Mouse (Mus musculus): ENCODE data around the gene Adgre5. TPM values are rescaled to one million over a fixed set of nuclear protein-coding genes. Genes with fewer than 3 reads are reported as not detected.

The Adgre5 gene
- polyA plus RNA-seq, 1 experiment from 2014 or later: 78.2 TPM

- H3K9ac ChIP-seq (ENCODE audit: low read length): no peak overlapping the region
- H3K27ac ChIP-seq (ENCODE audit: low read length): no peak overlapping the region
- H3K27me3 ChIP-seq (ENCODE audit: control insufficient read depth, insufficient read depth, low read depth, low read length): no peaks in the 10 kb centered on the region; the same call in 1 of the 2 replicates
- WGBS: 89% methylated on average over 6 of the region's 6 CpGs
- no peaks in the 10 kb centered on the region for H3K36me3 ChIP-seq (ENCODE audit: control insufficient read depth, insufficient read depth, low read length)
- H3K4me1 ChIP-seq (replicated peaks; ENCODE audit: control insufficient read depth, insufficient read depth, low read length): peaks cover 26% of the 10 kb centered on the region
- no peak overlapping the region for H3K4me2 ChIP-seq (ENCODE audit: low read depth, low read length)
- H3K9me3 ChIP-seq (ENCODE audit: control insufficient read depth, low read length): no peaks in the 10 kb centered on the region
- H3K4me3 ChIP-seq (ENCODE audit: low read length): no peak overlapping the region
- ATAC-seq (ENCODE audit: low read depth): no peak
Measured at GRCm38 (mm10) chr8:83742968-83743367, 1.8 kb upstream of the Adgre5 start.

GRCm38 (mm10) chr8:83741849-83742655, 926 bp upstream of the Adgre5 start:
- WGBS: 63% methylated on average over 19 of the region's 19 CpGs
- peak overlapping the region; percentile 77 for H3K9ac ChIP-seq (ENCODE audit: low read length)

GRCm38 (mm10) chr8:83740586-83740975, 545 bp downstream of the Adgre5 start:
- peaks cover 31% of the 10 kb centered on the region for H3K4me1 ChIP-seq (replicated peaks; ENCODE audit: control insufficient read depth, insufficient read depth, low read length)
- peak; percentile 11; the same call in 1 of the 2 replicates for ATAC-seq (ENCODE audit: low read depth)
- WGBS: 17% methylated on average over 3 of the region's 3 CpGs
- H3K27me3 ChIP-seq (ENCODE audit: control insufficient read depth, insufficient read depth, low read depth, low read length): no peaks in the 10 kb centered on the region; the same call in 1 of the 2 replicates
- H3K27ac ChIP-seq (ENCODE audit: low read length): peak overlapping the region; percentile 94
- peak overlapping the region; percentile 66 for H3K4me3 ChIP-seq (ENCODE audit: low read length)
- peak overlapping the region; percentile 75 for H3K4me2 ChIP-seq (ENCODE audit: low read depth, low read length)
- H3K9me3 ChIP-seq (ENCODE audit: control insufficient read depth, low read length): no peaks in the 10 kb centered on the region
- H3K36me3 ChIP-seq (ENCODE audit: control insufficient read depth, insufficient read depth, low read length): no peaks in the 10 kb centered on the region
- peak overlapping the region; percentile 77 for H3K9ac ChIP-seq (ENCODE audit: low read length)

More at GRCm38 (mm10) chr8:83741849-83742655, 926 bp upstream of the Adgre5 start:
- Histone ChIP-seq H3K4me2 (ENCODE audit: low read depth, low read length) (peak overlapping the region; percentile 75), H3K27ac (ENCODE audit: low read length) (peak overlapping the region; percentile 94), H3K36me3 (ENCODE audit: control insufficient read depth, insufficient read depth, low read length) (no peaks in the 10 kb centered on the region), H3K9me3 (ENCODE audit: control insufficient read depth, low read length) (no peaks in the 10 kb centered on the region), H3K27me3 (ENCODE audit: control insufficient read depth, insufficient read depth, low read depth, low read length) (no peaks in the 10 kb centered on the region; the same call in 1 of the 2 replicates), H3K4me3 (ENCODE audit: low read length) (peak overlapping the region; percentile 66), H3K4me1 (replicated peaks; ENCODE audit: control insufficient read depth, insufficient read depth, low read length) (peaks cover 31% of the 10 kb centered on the region)
- peak; percentile 11; the same call in 1 of the 2 replicates for ATAC-seq (ENCODE audit: low read depth)

- WGBS: 29% methylated on average over 8 of the region's 8 CpGs
- peak overlapping the region; percentile 66 for H3K4me3 ChIP-seq (ENCODE audit: low read length)
- ATAC-seq (ENCODE audit: low read depth): no peak
- no peaks in the 10 kb centered on the region for H3K27me3 ChIP-seq (ENCODE audit: control insufficient read depth, insufficient read depth, low read depth, low read length)
- no peaks in the 10 kb centered on the region for H3K36me3 ChIP-seq (ENCODE audit: control insufficient read depth, insufficient read depth, low read length)
- H3K4me1 ChIP-seq (replicated peaks; ENCODE audit: control insufficient read depth, insufficient read depth, low read length): peaks cover 31% of the 10 kb centered on the region
- H3K9me3 ChIP-seq (ENCODE audit: control insufficient read depth, low read length): no peaks in the 10 kb centered on the region
- H3K27ac ChIP-seq (ENCODE audit: low read length): peak overlapping the region; percentile 94
- peak overlapping the region; percentile 75 for H3K4me2 ChIP-seq (ENCODE audit: low read depth, low read length)
- peak overlapping the region; percentile 77 for H3K9ac ChIP-seq (ENCODE audit: low read length)
Measured at GRCm38 (mm10) chr8:83739711-83740468, 1.2 kb downstream of the Adgre5 start.

GRCm38 (mm10) chr8:83738949-83739710, 2.0 kb downstream of the Adgre5 start:
- Histone ChIP-seq H3K4me3 (ENCODE audit: low read length) (peak overlapping the region; percentile 66), H3K27me3 (ENCODE audit: control insufficient read depth, insufficient read depth, low read depth, low read length) (no peaks in the 10 kb centered on the region), H3K4me2 (ENCODE audit: low read depth, low read length) (peak overlapping the region; percentile 75), H3K4me1 (replicated peaks; ENCODE audit: control insufficient read depth, insufficient read depth, low read length) (peaks cover 31% of the 10 kb centered on the region), H3K9me3 (ENCODE audit: control insufficient read depth, low read length) (no peaks in the 10 kb centered on the region), H3K36me3 (ENCODE audit: control insufficient read depth, insufficient read depth, low read length) (no peaks in the 10 kb centered on the region), H3K9ac (ENCODE audit: low read length) (peak overlapping the region; percentile 37; the same call in 1 of the 2 replicates), H3K27ac (ENCODE audit: low read length) (peak overlapping the region; percentile 94)
- 64% methylated on average over 10 of the region's 10 CpGs for WGBS
- ATAC-seq (ENCODE audit: low read depth): peak; percentile 47

- 59% methylated on average over 4 of the region's 4 CpGs for WGBS
- no peaks in the 10 kb centered on the region for H3K27me3 ChIP-seq (ENCODE audit: control insufficient read depth, insufficient read depth, low read depth, low read length)
- H3K9me3 ChIP-seq (ENCODE audit: control insufficient read depth, low read length): no peaks in the 10 kb centered on the region
- peak overlapping the region; percentile 75 for H3K4me2 ChIP-seq (ENCODE audit: low read depth, low read length)
- H3K4me1 ChIP-seq (replicated peaks; ENCODE audit: control insufficient read depth, insufficient read depth, low read length): peaks cover 31% of the 10 kb centered on the region
- 0 out of 2 replicates have a peak, but pooled peaks cover 1% of the 10 kb centered on the region for H3K36me3 ChIP-seq (ENCODE audit: control insufficient read depth, insufficient read depth, low read length)
- peak; percentile 18; the same call in 1 of the 2 replicates for ATAC-seq (ENCODE audit: low read depth)
- peak overlapping the region; percentile 66 for H3K4me3 ChIP-seq (ENCODE audit: low read length)
- peak overlapping the region; percentile 94 for H3K27ac ChIP-seq (ENCODE audit: low read length)
- H3K9ac ChIP-seq (ENCODE audit: low read length): peak overlapping the region; percentile 45; the same call in 1 of the 2 replicates
Measured at GRCm38 (mm10) chr8:83737852-83738562, 3.1 kb downstream of the Adgre5 start.

- Histone ChIP-seq H3K9me3 (ENCODE audit: control insufficient read depth, low read length) (no peaks in the 10 kb centered on the region), H3K4me2 (ENCODE audit: low read depth, low read length) (peak overlapping the region; percentile 75), H3K4me3 (ENCODE audit: low read length) (peak overlapping the region; percentile 13; the same call in 1 of the 2 replicates), H3K27me3 (ENCODE audit: control insufficient read depth, insufficient read depth, low read depth, low read length) (no peaks in the 10 kb centered on the region), H3K36me3 (ENCODE audit: control insufficient read depth, insufficient read depth, low read length) (0 out of 2 replicates have a peak, but pooled peaks cover 3% of the 10 kb centered on the region), H3K4me1 (replicated peaks; ENCODE audit: control insufficient read depth, insufficient read depth, low read length) (peaks cover 31% of the 10 kb centered on the region), H3K27ac (ENCODE audit: low read length) (peak overlapping the region; percentile 60), H3K9ac (ENCODE audit: low read length) (peak overlapping the region; percentile 45; the same call in 1 of the 2 replicates)
- 82% methylated on average over 4 of the region's 4 CpGs for WGBS
- ATAC-seq (ENCODE audit: low read depth): no peak
Measured at GRCm38 (mm10) chr8:83737346-83737745, 3.8 kb downstream of the Adgre5 start.

- Histone ChIP-seq H3K9ac (ENCODE audit: low read length) (no peak overlapping the region), H3K36me3 (ENCODE audit: control insufficient read depth, insufficient read depth, low read length) (0 out of 2 replicates have a peak, but pooled peaks cover 3% of the 10 kb centered on the region), H3K4me1 (replicated peaks; ENCODE audit: control insufficient read depth, insufficient read depth, low read length) (peaks cover 25% of the 10 kb centered on the region), H3K4me3 (ENCODE audit: low read length) (no peak overlapping the region), H3K27me3 (ENCODE audit: control insufficient read depth, insufficient read depth, low read depth, low read length) (no peaks in the 10 kb centered on the region), H3K9me3 (ENCODE audit: control insufficient read depth, low read length) (no peaks in the 10 kb centered on the region), H3K4me2 (ENCODE audit: low read depth, low read length) (no peak overlapping the region), H3K27ac (ENCODE audit: low read length) (no peak overlapping the region)
- no peak for ATAC-seq (ENCODE audit: low read depth)
- 77% methylated on average over 4 of the region's 4 CpGs for WGBS
Measured at GRCm38 (mm10) chr8:83736681-83737080, 4.4 kb downstream of the Adgre5 start.
